Mouse (Mus musculus): Measurements from ENCODE around the gene Apod. TPM values are rescaled to one million over a fixed set of nuclear protein-coding genes. Genes with fewer than 3 reads are reported as not detected.

The Apod gene
- polyA plus RNA-seq (2016; fragmentation: Nextera tagmentation; extraction: Ambion mirVana) = 0.27 TPM in 1 of 2 replicates, not detected in the other

GRCm38 (mm10) chr16:31314497-31315233 is at the start of gene Apod:
Apod (minus strand) TSS chr16:31314808.
- Histone ChIP-seq H3K27ac (ENCODE audit: poor library complexity, severe bottlenecking) (no peak within 1 kb of the TSS), H3K4me2 (no peak within 1 kb of the TSS), H3K27me3 (replicated peaks) (no peaks in the 10 kb centered on the region), H3K4me3 (no peak within 1 kb of the TSS), H3K36me3 (no peaks in the 10 kb centered on the region), H3K4me1 (replicated peaks) (peaks cover 14% of the 10 kb centered on the region; the same call in 1 of the 2 replicates), H3K9me3 (replicated peaks) (no peaks in the 10 kb centered on the region), H3K9ac (no peak within 1 kb of the TSS)
- ATAC-seq (ENCODE audit: insufficient number of reproducible peaks, low FRiP score) = no peak
- 72% methylated on average over 9 of the region's 9 CpGs for WGBS

GRCm38 (mm10) chr16:31363685-31364436 is 49.3 kb upstream of the Apod start:
- H3K4me3 ChIP-seq = no peak overlapping the region
- H3K9me3 ChIP-seq (replicated peaks) = no peaks in the 10 kb centered on the region
- H3K9ac ChIP-seq = no peak overlapping the region
- peaks cover 18% of the 10 kb centered on the region for H3K4me1 ChIP-seq (replicated peaks)
- 0 out of 2 replicates have a peak overlapping the region, but pooled peaks have one; percentile 8 for H3K27ac ChIP-seq (ENCODE audit: poor library complexity, severe bottlenecking)
- no peaks in the 10 kb centered on the region for H3K36me3 ChIP-seq
- H3K4me2 ChIP-seq = no peak overlapping the region
- WGBS = 59% methylated on average over 11 of the region's 11 CpGs
- no peak for ATAC-seq (ENCODE audit: insufficient number of reproducible peaks, low FRiP score)
- H3K27me3 ChIP-seq (replicated peaks) = no peaks in the 10 kb centered on the region

DNA sequence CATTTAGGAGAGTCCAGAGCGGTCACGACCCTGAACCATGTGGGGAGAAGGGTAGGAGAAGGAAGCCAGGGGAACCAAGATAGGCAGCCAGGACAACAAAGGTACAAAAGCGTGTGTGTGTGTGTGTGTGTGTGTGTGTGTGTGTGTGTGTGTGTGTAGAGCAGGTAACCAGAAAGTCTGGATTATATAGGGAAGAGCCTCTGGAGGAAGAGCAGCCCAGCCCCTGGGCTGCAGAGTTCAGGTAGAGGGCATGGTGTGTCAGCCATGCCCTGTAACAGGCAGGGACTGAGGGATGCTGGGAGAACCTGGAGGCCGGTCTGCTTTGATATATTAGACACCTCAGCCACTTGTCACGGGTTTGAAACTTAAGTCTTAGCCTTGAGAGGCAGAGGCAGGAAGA is 44.9 kb upstream of the Apod start:
- H3K27ac ChIP-seq (ENCODE audit: poor library complexity, severe bottlenecking) = no peak overlapping the region

DNA sequence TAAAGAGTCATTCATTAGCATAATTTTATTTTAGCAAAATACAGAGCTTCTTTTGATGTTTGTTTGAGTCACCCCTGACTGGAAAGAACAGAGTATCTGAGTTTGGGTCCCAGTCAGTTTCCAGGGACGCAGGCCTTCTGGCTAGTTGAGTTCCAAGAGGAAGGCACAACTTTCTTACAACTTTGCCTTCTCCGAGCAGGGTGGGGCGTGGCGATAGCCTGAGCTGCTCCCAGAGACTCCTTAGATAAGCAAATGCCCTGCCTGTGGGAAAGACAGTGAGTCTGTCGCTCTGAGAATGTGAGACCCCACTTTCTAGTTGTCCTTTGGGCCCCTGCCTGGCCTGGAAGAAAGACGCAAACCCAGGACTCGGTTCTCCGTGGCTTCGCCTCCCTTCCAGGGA is 44.4 kb upstream of the Apod start:
- 13% methylated on average over 9 of the region's 9 CpGs for WGBS
- H3K36me3 ChIP-seq = no peaks in the 10 kb centered on the region
- H3K9ac ChIP-seq = peak overlapping the region; percentile 44; the same call in 1 of the 2 replicates
- H3K27ac ChIP-seq (ENCODE audit: poor library complexity, severe bottlenecking) = no peak overlapping the region
- no peak for ATAC-seq (ENCODE audit: insufficient number of reproducible peaks, low FRiP score)
- 0 out of 2 replicates have a peak, but pooled peaks cover 5% of the 10 kb centered on the region for H3K27me3 ChIP-seq (replicated peaks)
- peaks cover 31% of the 10 kb centered on the region for H3K4me1 ChIP-seq (replicated peaks)
- H3K4me3 ChIP-seq = no peak overlapping the region
- no peaks in the 10 kb centered on the region for H3K9me3 ChIP-seq (replicated peaks)
- H3K4me2 ChIP-seq = peak overlapping the region; percentile 45

More for the DNA sequence above, 44.9 kb upstream of the Apod start:
- Histone ChIP-seq H3K9ac (no peak overlapping the region), H3K9me3 (replicated peaks) (no peaks in the 10 kb centered on the region), H3K4me2 (peak overlapping the region; percentile 45), H3K4me1 (replicated peaks) (peaks cover 28% of the 10 kb centered on the region), H3K36me3 (no peaks in the 10 kb centered on the region), H3K4me3 (no peak overlapping the region), H3K27me3 (replicated peaks) (0 out of 2 replicates have a peak, but pooled peaks cover 5% of the 10 kb centered on the region)
- no peak for ATAC-seq (ENCODE audit: insufficient number of reproducible peaks, low FRiP score)
- 39% methylated on average over 5 of the region's 5 CpGs for WGBS

- Histone ChIP-seq H3K4me2 (peak overlapping the region; percentile 45), H3K4me1 (replicated peaks) (peaks cover 28% of the 10 kb centered on the region), H3K9ac (no peak overlapping the region), H3K9me3 (replicated peaks) (no peaks in the 10 kb centered on the region), H3K27me3 (replicated peaks) (0 out of 2 replicates have a peak, but pooled peaks cover 5% of the 10 kb centered on the region), H3K36me3 (no peaks in the 10 kb centered on the region), H3K4me3 (no peak overlapping the region), H3K27ac (ENCODE audit: poor library complexity, severe bottlenecking) (no peak overlapping the region)
- WGBS = 14% methylated on average over 15 of the region's 15 CpGs
- 0 out of 2 replicates have a peak, but pooled peaks have one; percentile 43 for ATAC-seq (ENCODE audit: insufficient number of reproducible peaks, low FRiP score)
Measured at GRCm38 (mm10) chr16:31358576-31358975, 44.0 kb upstream of the Apod start.

GRCm38 (mm10) chr16:31355882-31356281 is 41.3 kb upstream of the Apod start:
- Histone ChIP-seq H3K27me3 (replicated peaks) (0 out of 2 replicates have a peak, but pooled peaks cover 5% of the 10 kb centered on the region), H3K36me3 (no peaks in the 10 kb centered on the region), H3K4me2 (no peak overlapping the region), H3K9ac (no peak overlapping the region), H3K9me3 (replicated peaks) (no peaks in the 10 kb centered on the region), H3K27ac (ENCODE audit: poor library complexity, severe bottlenecking) (no peak overlapping the region), H3K4me1 (replicated peaks) (peaks cover 27% of the 10 kb centered on the region), H3K4me3 (no peak overlapping the region)
- no peak for ATAC-seq (ENCODE audit: insufficient number of reproducible peaks, low FRiP score)
- 67% methylated on average over 6 of the region's 6 CpGs for WGBS

DNA sequence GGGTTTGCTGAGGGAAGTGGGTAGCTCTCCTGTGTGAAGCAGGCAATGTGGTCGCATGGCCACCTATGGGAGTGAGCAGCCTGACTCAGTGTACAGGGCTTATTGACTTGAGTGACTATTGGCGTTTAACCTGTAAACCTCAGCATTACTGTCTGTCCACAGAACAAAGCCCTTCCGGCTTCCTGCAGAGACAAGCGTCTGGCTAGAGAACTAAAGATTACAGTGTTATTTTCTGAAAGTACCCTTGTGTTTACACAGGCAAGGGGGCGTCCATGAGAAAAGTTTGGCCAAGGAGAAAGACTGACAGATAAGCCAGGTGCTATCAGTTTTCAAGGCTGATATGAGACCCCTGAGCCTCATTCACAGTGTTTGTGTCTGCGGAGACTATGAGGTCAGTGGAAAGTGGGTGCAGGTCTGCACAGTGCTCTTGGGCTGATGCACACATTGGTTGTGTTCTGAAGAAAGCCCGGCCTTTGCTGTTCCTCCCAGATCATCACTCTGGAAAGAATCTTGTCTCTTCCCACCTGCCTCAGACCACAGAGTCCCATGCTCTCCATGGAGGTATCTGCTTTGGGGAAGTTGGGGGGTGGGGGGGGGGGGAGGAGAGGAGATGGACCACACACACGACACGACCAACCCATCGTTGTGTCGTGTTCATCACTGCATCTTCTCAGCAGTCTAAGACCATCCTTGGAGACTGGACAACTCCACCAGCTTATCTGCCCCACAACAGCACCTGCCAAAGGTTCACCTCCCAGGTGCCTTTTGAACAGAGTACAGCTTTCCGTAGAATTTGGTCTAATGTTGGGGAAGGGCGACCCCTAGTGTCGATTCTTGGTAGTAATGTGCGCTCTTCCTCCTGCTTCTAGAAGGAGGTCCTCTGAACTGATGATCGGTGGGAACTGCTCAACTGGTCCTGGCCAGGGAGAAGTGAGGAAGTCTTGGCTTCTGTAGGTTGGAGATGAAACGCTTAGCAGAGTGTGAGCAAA is 40.0 kb upstream of the Apod start:
- peak overlapping the region; percentile 30 for H3K4me2 ChIP-seq
- H3K9ac ChIP-seq = no peak overlapping the region
- H3K4me3 ChIP-seq = no peak overlapping the region
- peak; percentile 74 for ATAC-seq (ENCODE audit: insufficient number of reproducible peaks, low FRiP score)
- 0 out of 2 replicates have a peak overlapping the region, but pooled peaks have one; percentile 1 for H3K27ac ChIP-seq (ENCODE audit: poor library complexity, severe bottlenecking)
- 0 out of 2 replicates have a peak, but pooled peaks cover 5% of the 10 kb centered on the region for H3K27me3 ChIP-seq (replicated peaks)
- 12% methylated on average over 17 of the region's 17 CpGs for WGBS
- H3K4me1 ChIP-seq (replicated peaks) = peaks cover 26% of the 10 kb centered on the region
- no peaks in the 10 kb centered on the region for H3K9me3 ChIP-seq (replicated peaks)
- H3K36me3 ChIP-seq = no peaks in the 10 kb centered on the region

- H3K9ac ChIP-seq = no peak overlapping the region
- H3K27ac ChIP-seq (ENCODE audit: poor library complexity, severe bottlenecking) = no peak overlapping the region
- H3K27me3 ChIP-seq (replicated peaks) = peaks cover 5% of the 10 kb centered on the region; the same call in 1 of the 2 replicates
- H3K9me3 ChIP-seq (replicated peaks) = no peaks in the 10 kb centered on the region
- H3K36me3 ChIP-seq = no peaks in the 10 kb centered on the region
- ATAC-seq (ENCODE audit: insufficient number of reproducible peaks, low FRiP score) = no peak
- H3K4me2 ChIP-seq = no peak overlapping the region
- H3K4me1 ChIP-seq (replicated peaks) = peaks cover 14% of the 10 kb centered on the region; the same call in 1 of the 2 replicates
- no peak overlapping the region for H3K4me3 ChIP-seq
- WGBS = 68% methylated on average over 4 of the region's 4 CpGs
Measured at GRCm38 (mm10) chr16:31352996-31353395, 38.4 kb upstream of the Apod start.

- peak overlapping the region; percentile 60 for H3K4me2 ChIP-seq
- H3K36me3 ChIP-seq = no peaks in the 10 kb centered on the region
- no peak overlapping the region for H3K27ac ChIP-seq (ENCODE audit: poor library complexity, severe bottlenecking)
- H3K4me3 ChIP-seq = peak overlapping the region; percentile 31
- peaks cover 4% of the 10 kb centered on the region; the same call in 1 of the 2 replicates for H3K4me1 ChIP-seq (replicated peaks)
- 11% methylated on average over 14 of the region's 14 CpGs for WGBS
- H3K9me3 ChIP-seq (replicated peaks) = no peaks in the 10 kb centered on the region
- ATAC-seq (ENCODE audit: insufficient number of reproducible peaks, low FRiP score) = no peak
- no peak overlapping the region for H3K9ac ChIP-seq
- no peaks in the 10 kb centered on the region; the same call in 1 of the 2 replicates for H3K27me3 ChIP-seq (replicated peaks)
Measured at GRCm38 (mm10) chr16:31347581-31347980, 33.0 kb upstream of the Apod start.

GRCm38 (mm10) chr16:31342966-31343365 is 28.4 kb upstream of the Apod start:
- no peak for ATAC-seq (ENCODE audit: insufficient number of reproducible peaks, low FRiP score)
- Histone ChIP-seq H3K36me3 (no peaks in the 10 kb centered on the region), H3K4me1 (replicated peaks) (peaks cover 11% of the 10 kb centered on the region), H3K4me2 (no peak overlapping the region), H3K4me3 (no peak overlapping the region), H3K9me3 (replicated peaks) (no peaks in the 10 kb centered on the region), H3K9ac (no peak overlapping the region), H3K27ac (ENCODE audit: poor library complexity, severe bottlenecking) (no peak overlapping the region), H3K27me3 (replicated peaks) (no peaks in the 10 kb centered on the region)
- 39% methylated on average over 2 of the region's 2 CpGs for WGBS
